Mouse (Mus musculus) right cerebral cortex, postnatal 10 days (tissue): ENCODE results near the gene Rragd.
"Not testable (repeated sequence)": the region's sequence is repeated elsewhere in the genome, so short reads cannot be mapped to it uniquely, and the experiment has no call there.

Source experiments
- DNase-seq, 2 experiments: peaks; one replicate each; pipeline ENCODE4 v3.0.0; 2021; ENCODE audit warnings: low spot score in 2 of 2

The Rragd gene

GRCm38 (mm10) chr4:32982716-32983175 is at the start of gene Rragd:
Gene Rragd (plus strand): TSS chr4:32983037.
- DNase-seq, result peak; percentile 73 to 75

- DNase-seq, result no peak
Observed at GRCm38 (mm10) chr4:32936762-32937341, 46.0 kb upstream of the Rragd start.

- peak; percentile 57 to 65 for DNase-seq
Observed at GRCm38 (mm10) chr4:32939521-32939920, 43.3 kb upstream of the Rragd start.

- DNase-seq, result no peak
Observed at GRCm38 (mm10) chr4:32939964-32940363, 42.9 kb upstream of the Rragd start.

GRCm38 (mm10) chr4:32940984-32941383 is 41.9 kb upstream of the Rragd start:
- DNase-seq, result no peak

GRCm38 (mm10) chr4:32947631-32948030 is 35.2 kb upstream of the Rragd start:
- no peak for DNase-seq

- no peak for DNase-seq
Observed at GRCm38 (mm10) chr4:32948696-32949095, 34.1 kb upstream of the Rragd start.

GRCm38 (mm10) chr4:32950356-32951034 is 32.3 kb upstream of the Rragd start, which contains the start of gene Ankrd6:
Gene Ankrd6 (minus strand): TSS chr4:32950841.
- peak; percentile 78 to 89 for DNase-seq

GRCm38 (mm10) chr4:32951035-32951940 is 31.5 kb upstream of the Rragd start:
- DNase-seq, result no peak

- no peak for DNase-seq
Observed at GRCm38 (mm10) chr4:32952681-32953080, 30.2 kb upstream of the Rragd start.

GRCm38 (mm10) chr4:32956423-32956822 is 26.4 kb upstream of the Rragd start:
- DNase-seq, result no peak

GRCm38 (mm10) chr4:32961394-32961793 is 21.4 kb upstream of the Rragd start:
- no peak for DNase-seq

- not testable (repeated sequence) for DNase-seq
Observed at GRCm38 (mm10) chr4:32964619-32965018, 18.2 kb upstream of the Rragd start.

GRCm38 (mm10) chr4:32977331-32977730 is 5.5 kb upstream of the Rragd start:
- no peak for DNase-seq

- no peak for DNase-seq
Observed at GRCm38 (mm10) chr4:32980061-32980460, 2.8 kb upstream of the Rragd start.

GRCm38 (mm10) chr4:32981617-32982016 is 1.2 kb upstream of the Rragd start:
- DNase-seq, result no peak

GRCm38 (mm10) chr4:32982041-32982715 is 659 bp upstream of the Rragd start:
- DNase-seq, result peak; percentile 41 to 64

- peak; percentile 74 to 82 for DNase-seq
Observed at GRCm38 (mm10) chr4:32983176-32984155, 629 bp downstream of the Rragd start.

- no peak for DNase-seq
Observed at GRCm38 (mm10) chr4:32984242-32984641, 1.4 kb downstream of the Rragd start.
